Mouse (Mus musculus) Patski (cell line): ENCODE measurements around the gene Hoxc9. TPM values are rescaled to one million over a fixed set of nuclear protein-coding genes. Genes with fewer than 3 reads are reported as not detected.

Experiments
- ATAC-seq: fragments of 100-300 bp; one replicate; pipeline ENCODE4 v1.8.0; 2021
- CTCF ChIA-PET: fragments of 350-600 bp; sonication (Branson Sonifier 250); formaldehyde crosslinking; loops from one replicate; lab custom pipeline; 2022; ENCODE audit warnings: inconsistent platforms; lab: Charles Lee
- POLR2A ChIA-PET: fragments of 350-600 bp; sonication (Branson Sonifier 250); formaldehyde crosslinking; loops from one replicate; lab custom pipeline; 2022; ENCODE audit warnings: antibody characterized with exemption, inconsistent platforms; lab: Charles Lee
- DNase-seq: peaks from one replicate; pipeline ENCODE4 v3.0.0-alpha.2; 2011; ENCODE audit warnings: low read depth, low spot score
- H3K27me3 ChIP-seq: fragments of 371-371 bp; one replicate; pipeline ENCODE4 v1.5.1; 2021
- CTCF ChIP-seq: fragments of 100-300 bp; IDR thresholded peaks from one replicate; pipeline ENCODE4 v1.5.1; 2021
- in situ Hi-C: fragments of 300-500 bp; cut with MboI; formaldehyde crosslinking; loops from 3 replicates; pipeline ENCODE4 v1.11.1; 2018; ENCODE audit warnings: low pct_unique_long_range_greater_than_20kb, mixed read lengths
- polyA plus RNA-seq: library from polyadenylated mRNA; unstranded; gene quantifications from one replicate; pipeline ENCODE4 v1.2.3, GENCODE M21; 2021

Gene Hoxc9
- polyA plus RNA-seq, 1 experiment from 2014 or later = 5.8 TPM

- H3K27me3 ChIP-seq = no peaks in the 10 kb centered on the region
- TF ChIP-seq CTCF = no peak
- in situ Hi-C loops = loop anchor here (5.0 to 10.0 kb wide), 2 partner anchors 113 to 150 kb away; partner anchors contain the start of gene Smug1
- DNase-seq (no peak), ATAC-seq (peak; percentile 17)
- ChIA-PET CTCF (interaction anchor here (1.0 to 2.1 kb wide), 11 partner anchors 10 to 163 kb away, joined by 3 to 15 read pairs (median 6); no protein-coding TSS in a partner anchor), POLR2A (no interaction called here)
Observed at GRCm38 (mm10) chr15:103014166-103015008, 38.1 kb downstream of the Hoxc9 start.

- POLR2A ChIA-PET = no interaction called here
- no peak for ATAC-seq
Observed at GRCm38 (mm10) chr15:103015009-103015399, 38.8 kb downstream of the Hoxc9 start.

GRCm38 (mm10) chr15:103015406-103016166 is 39.3 kb downstream of the Hoxc9 start:
- POLR2A ChIA-PET = no interaction called here
- in situ Hi-C loops = loop anchor here (10.0 kb wide), 1 partner anchor 149 kb away; the partner anchor contains the start of gene Smug1

More at GRCm38 (mm10) chr15:103015009-103015399, 38.8 kb downstream of the Hoxc9 start:
- no peaks in the 10 kb centered on the region for H3K27me3 ChIP-seq
- in situ Hi-C loops = loop anchor here (10.0 kb wide), 1 partner anchor 150 kb away; the partner anchor contains the start of gene Smug1
- DNase-seq = no peak
- TF ChIP-seq CTCF = no peak
- CTCF ChIA-PET = no interaction called here

GRCm38 (mm10) chr15:103018636-103019035 is 42.4 kb downstream of the Hoxc9 start, which contains the start of gene Hoxc4:
TSS of gene Hoxc4 (plus strand) at chr15:103018934.
- in situ Hi-C loops = loop anchor here (10.0 kb wide), 1 partner anchor 146 kb away; the partner anchor contains the start of gene Smug1
- ChIA-PET POLR2A (no interaction called here), CTCF (no interaction called here)
- TF ChIP-seq CTCF = no peak
- DNase-seq (no peak), ATAC-seq (no peak)
- no peaks in the 10 kb centered on the region for H3K27me3 ChIP-seq

More at GRCm38 (mm10) chr15:103015406-103016166, 39.3 kb downstream of the Hoxc9 start:
- no peak for TF ChIP-seq CTCF
- no peak for DNase-seq
- no peak for ATAC-seq
- H3K27me3 ChIP-seq = no peaks in the 10 kb centered on the region
- CTCF ChIA-PET = interaction anchor here (0.7 kb wide), 1 partner anchor 10 kb away, joined by 3 read pairs; no protein-coding TSS in a partner anchor

- no peak for TF ChIP-seq CTCF
- no peaks in the 10 kb centered on the region for H3K27me3 ChIP-seq
- in situ Hi-C loops = no loop called here
- ChIA-PET POLR2A (no interaction called here), CTCF (interaction anchor here (1.0 to 1.6 kb wide), 2 partner anchors 110 to 156 kb away, joined by 3 to 4 read pairs; no protein-coding TSS in a partner anchor)
- ATAC-seq (no peak), DNase-seq (no peak)
Observed at GRCm38 (mm10) chr15:103020899-103021418, 44.7 kb downstream of the Hoxc9 start.

- no peak for TF ChIP-seq CTCF
- no peaks in the 10 kb centered on the region for H3K27me3 ChIP-seq
- DNase-seq (no peak), ATAC-seq (no peak)
- ChIA-PET CTCF (interaction anchor here (1.0 kb wide), 1 partner anchor 156 kb away, joined by 4 read pairs; no protein-coding TSS in a partner anchor), POLR2A (no interaction called here)
- in situ Hi-C loops = no loop called here
Observed at GRCm38 (mm10) chr15:103021544-103021943, 45.3 kb downstream of the Hoxc9 start.

- no peak for TF ChIP-seq CTCF
- CTCF ChIA-PET = interaction anchor here (1.3 to 1.4 kb wide), 2 partner anchors 11 to 153 kb away, joined by 3 read pairs; no protein-coding TSS in a partner anchor
- in situ Hi-C loops = no loop called here
- ATAC-seq (no peak), DNase-seq (no peak)
- H3K27me3 ChIP-seq = no peaks in the 10 kb centered on the region
- POLR2A ChIA-PET = interaction anchor here (0.7 kb wide), 1 partner anchor 18 kb away, joined by 5 read pairs; no protein-coding TSS in a partner anchor
Observed at GRCm38 (mm10) chr15:103024131-103024530, 47.9 kb downstream of the Hoxc9 start.

GRCm38 (mm10) chr15:103027266-103028235 is 51.3 kb downstream of the Hoxc9 start:
- ChIA-PET POLR2A (no interaction called here), CTCF (no interaction called here)
- no peak for TF ChIP-seq CTCF
- in situ Hi-C loops = no loop called here
- no peak for DNase-seq
- ATAC-seq = no peak
- H3K27me3 ChIP-seq = no peaks in the 10 kb centered on the region

- ChIA-PET POLR2A (no interaction called here), CTCF (no interaction called here)
- TF ChIP-seq CTCF = no peak
- in situ Hi-C loops = no loop called here
- H3K27me3 ChIP-seq = no peaks in the 10 kb centered on the region
- ATAC-seq = no peak
- no peak for DNase-seq
Observed at GRCm38 (mm10) chr15:103028916-103029512, 52.8 kb downstream of the Hoxc9 start.
